Mouse (Mus musculus): ENCODE data around the gene Lamtor2. TPM values are rescaled to one million over a fixed set of nuclear protein-coding genes. Genes with fewer than 3 reads are reported as not detected.

Gene Lamtor2
- polyA plus RNA-seq, 1 experiment from 2014 or later = 194 TPM

- H3K27me3 ChIP-seq = no peaks in the 10 kb centered on the region
- 96% methylated on average over 2 of the region's 2 CpGs for WGBS
- H3K9me3 ChIP-seq = no peaks in the 10 kb centered on the region
- H3K27ac ChIP-seq = peak overlapping the region; percentile 92
- H3K4me1 ChIP-seq = peaks cover 62% of the 10 kb centered on the region
- no peak for ATAC-seq (ENCODE audit: insufficient number of reproducible peaks, low FRiP score, low TSS enrichment, low read depth)
- no peaks in the 10 kb centered on the region for H3K36me3 ChIP-seq
- H3K9ac ChIP-seq = no peak overlapping the region
- no peak overlapping the region for H3K4me2 ChIP-seq
- H3K4me3 ChIP-seq = no peak overlapping the region
Measured at GRCm38 (mm10) chr3:88515095-88515386, 37.8 kb downstream of the Lamtor2 start.

- H3K9me3 ChIP-seq = no peaks in the 10 kb centered on the region
- no peak overlapping the region for H3K4me3 ChIP-seq
- no peak for ATAC-seq (ENCODE audit: insufficient number of reproducible peaks, low FRiP score, low TSS enrichment, low read depth)
- H3K36me3 ChIP-seq = no peaks in the 10 kb centered on the region
- H3K9ac ChIP-seq = no peak overlapping the region
- no peak overlapping the region for H3K4me2 ChIP-seq
- WGBS = 59% methylated on average over 10 of the region's 10 CpGs
- peak overlapping the region; percentile 92 for H3K27ac ChIP-seq
- H3K4me1 ChIP-seq = peaks cover 68% of the 10 kb centered on the region
- H3K27me3 ChIP-seq = no peaks in the 10 kb centered on the region
Measured at GRCm38 (mm10) chr3:88514231-88515094, 38.4 kb downstream of the Lamtor2 start.

GRCm38 (mm10) chr3:88513546-88514115 lies 39.2 kb downstream of the Lamtor2 start:
- WGBS = 66% methylated on average over 7 of the region's 7 CpGs
- Histone ChIP-seq H3K36me3 (no peaks in the 10 kb centered on the region), H3K4me1 (peaks cover 73% of the 10 kb centered on the region), H3K9ac (no peak overlapping the region), H3K27me3 (no peaks in the 10 kb centered on the region), H3K27ac (peak overlapping the region; percentile 92), H3K4me2 (no peak overlapping the region; the same call in 1 of the 2 replicates), H3K9me3 (no peaks in the 10 kb centered on the region), H3K4me3 (no peak overlapping the region)
- no peak for ATAC-seq (ENCODE audit: insufficient number of reproducible peaks, low FRiP score, low TSS enrichment, low read depth)

- Histone ChIP-seq H3K4me2 (peak overlapping the region; percentile 26), H3K9ac (no peak overlapping the region), H3K36me3 (no peaks in the 10 kb centered on the region), H3K27me3 (no peaks in the 10 kb centered on the region), H3K4me1 (peaks cover 73% of the 10 kb centered on the region), H3K9me3 (no peaks in the 10 kb centered on the region), H3K4me3 (no peak overlapping the region), H3K27ac (peak overlapping the region; percentile 92)
- peak; percentile 33 for ATAC-seq (ENCODE audit: insufficient number of reproducible peaks, low FRiP score, low TSS enrichment, low read depth)
- WGBS = 21% methylated on average over 15 of the region's 15 CpGs
Measured at GRCm38 (mm10) chr3:88512896-88513545, 39.9 kb downstream of the Lamtor2 start.

- Histone ChIP-seq H3K4me1 (peaks cover 78% of the 10 kb centered on the region), H3K36me3 (no peaks in the 10 kb centered on the region), H3K27me3 (no peaks in the 10 kb centered on the region), H3K4me3 (no peak overlapping the region), H3K9me3 (no peaks in the 10 kb centered on the region), H3K9ac (no peak overlapping the region), H3K27ac (peak overlapping the region; percentile 92), H3K4me2 (peak overlapping the region; percentile 26)
- 22% methylated on average over 6 of the region's 6 CpGs for WGBS
- ATAC-seq (ENCODE audit: insufficient number of reproducible peaks, low FRiP score, low TSS enrichment, low read depth) = peak; percentile 5; the same call in 1 of the 2 replicates
Measured at GRCm38 (mm10) chr3:88512141-88512895, 40.6 kb downstream of the Lamtor2 start.

GRCm38 (mm10) chr3:88511559-88511958 lies 41.3 kb downstream of the Lamtor2 start:
- H3K9me3 ChIP-seq = no peaks in the 10 kb centered on the region
- H3K4me2 ChIP-seq = no peak overlapping the region
- no peaks in the 10 kb centered on the region for H3K36me3 ChIP-seq
- H3K4me1 ChIP-seq = peaks cover 86% of the 10 kb centered on the region
- 55% methylated on average over 4 of the region's 4 CpGs for WGBS
- no peak for ATAC-seq (ENCODE audit: insufficient number of reproducible peaks, low FRiP score, low TSS enrichment, low read depth)
- H3K4me3 ChIP-seq = no peak overlapping the region
- H3K27ac ChIP-seq = peak overlapping the region; percentile 92
- H3K27me3 ChIP-seq = no peaks in the 10 kb centered on the region
- no peak overlapping the region for H3K9ac ChIP-seq

GRCm38 (mm10) chr3:88510421-88511289 lies 42.2 kb downstream of the Lamtor2 start:
- Histone ChIP-seq H3K27ac (peak overlapping the region; percentile 93), H3K9ac (peak overlapping the region; percentile 31; the same call in 1 of the 2 replicates), H3K36me3 (no peaks in the 10 kb centered on the region), H3K4me2 (peak overlapping the region; percentile 48), H3K4me3 (peak overlapping the region; percentile 34), H3K27me3 (no peaks in the 10 kb centered on the region), H3K9me3 (no peaks in the 10 kb centered on the region), H3K4me1 (peaks cover 86% of the 10 kb centered on the region)
- no peak for ATAC-seq (ENCODE audit: insufficient number of reproducible peaks, low FRiP score, low TSS enrichment, low read depth)
- 41% methylated on average over 13 of the region's 13 CpGs for WGBS

GRCm38 (mm10) chr3:88509692-88510420 lies 43.0 kb downstream of the Lamtor2 start, which contains the start of gene Lmna:
TSS of gene Lmna (minus strand) at chr3:88509956.
- ATAC-seq (ENCODE audit: insufficient number of reproducible peaks, low FRiP score, low TSS enrichment, low read depth) = peak; percentile 89
- Histone ChIP-seq H3K9ac (peak within 1 kb of the TSS; percentile 31; the same call in 1 of the 2 replicates), H3K4me3 (peak within 1 kb of the TSS; percentile 34), H3K9me3 (no peaks in the 10 kb centered on the region), H3K4me1 (peaks cover 86% of the 10 kb centered on the region), H3K27ac (peak within 1 kb of the TSS; percentile 93), H3K4me2 (peak within 1 kb of the TSS; percentile 48), H3K36me3 (no peaks in the 10 kb centered on the region), H3K27me3 (no peaks in the 10 kb centered on the region)
- WGBS = 2% methylated on average over 29 of the region's 31 CpGs

- Histone ChIP-seq H3K36me3 (no peaks in the 10 kb centered on the region), H3K9me3 (no peaks in the 10 kb centered on the region), H3K27me3 (no peaks in the 10 kb centered on the region), H3K4me3 (peak overlapping the region; percentile 34), H3K4me2 (peak overlapping the region; percentile 48), H3K27ac (peak overlapping the region; percentile 93), H3K9ac (no peak overlapping the region), H3K4me1 (peaks cover 85% of the 10 kb centered on the region)
- ATAC-seq (ENCODE audit: insufficient number of reproducible peaks, low FRiP score, low TSS enrichment, low read depth) = no peak
- 53% methylated on average over 3 of the region's 3 CpGs for WGBS
Measured at GRCm38 (mm10) chr3:88509250-88509649, 43.6 kb downstream of the Lamtor2 start.

- no peaks in the 10 kb centered on the region for H3K9me3 ChIP-seq
- peak overlapping the region; percentile 23; the same call in 1 of the 2 replicates for H3K4me2 ChIP-seq
- H3K9ac ChIP-seq = no peak overlapping the region
- no peaks in the 10 kb centered on the region for H3K36me3 ChIP-seq
- H3K4me3 ChIP-seq = no peak overlapping the region
- H3K27ac ChIP-seq = peak overlapping the region; percentile 98
- peak; percentile 15; the same call in 1 of the 2 replicates for ATAC-seq (ENCODE audit: insufficient number of reproducible peaks, low FRiP score, low TSS enrichment, low read depth)
- H3K27me3 ChIP-seq = no peaks in the 10 kb centered on the region
- H3K4me1 ChIP-seq = peaks cover 69% of the 10 kb centered on the region
- 18% methylated on average over 7 of the region's 7 CpGs for WGBS
Measured at GRCm38 (mm10) chr3:88505765-88506164, 47.1 kb downstream of the Lamtor2 start.
